Mouse (Mus musculus) liver, embryonic 14.5 days (tissue): ENCODE data around the gene Rap2a. TPM values are rescaled to one million over a fixed set of nuclear protein-coding genes. Genes with fewer than 3 reads are reported as not detected.

Experiments
- ATAC-seq: fragments of 200-750 bp; cut with Nextera tagmentation; 2 replicates; pipeline ENCODE4 v1.8.0; 2017; ENCODE audit warnings: moderate number of reproducible peaks, mild to moderate bottlenecking, moderate library complexity; ENCODE audit not compliant: insufficient read depth
- DNase-seq, 3 experiments: peaks; one replicate each; pipeline ENCODE4 v3.0.0-alpha.2; 2012 to 2013; ENCODE audit warnings: low read depth in 3 of 3, low spot score in 3 of 3
- H3K27ac ChIP-seq: fragments of 300-500 bp; sonication (generic); 2 replicates; pipeline ENCODE4 v1.5.1; 2014; ENCODE audit warnings: moderate library complexity, mild to moderate bottlenecking, control low read depth, inconsistent platforms
- H3K27me3 ChIP-seq: fragments of 300-500 bp; sonication (generic); 2 replicates; pipeline ENCODE4 v1.6.1; 2014; ENCODE audit warnings: mild to moderate bottlenecking, low read length, moderate library complexity; ENCODE audit not compliant: control insufficient read depth, insufficient read depth
- H3K36me3 ChIP-seq: fragments of 300-500 bp; sonication (generic); replicated peaks from 2 replicates; pipeline ENCODE4 v1.6.1; 2014; ENCODE audit warnings: low read depth; ENCODE audit not compliant: control insufficient read depth, insufficient read depth
- H3K4me1 ChIP-seq, 2 experiments: fragments of 200-500 bp in 1 of 2; fragments of 300-500 bp in 1 of 2; sonication (generic) in 1 of 2; replicated peaks; 2 replicates each; pipeline ENCODE4 v1.6.1; 2012 to 2014; ENCODE audit warnings: antibody characterized with exemption in 1 of 2, inconsistent platforms in 1 of 2, low read length in 1 of 2; ENCODE audit not compliant: control insufficient read depth in 2 of 2, insufficient read depth in 2 of 2
- H3K4me2 ChIP-seq: fragments of 300-500 bp; sonication (generic); 2 replicates; pipeline ENCODE4 v1.6.1; 2014; ENCODE audit warnings: low read depth, mild to moderate bottlenecking, control low read depth, moderate library complexity
- H3K4me3 ChIP-seq, 2 experiments: fragments of 200-500 bp in 1 of 2; fragments of 300-500 bp in 1 of 2; sonication (generic) in 1 of 2; 2 replicates each; pipeline ENCODE4 v1.5.1; 2012 to 2014; ENCODE audit warnings: low read depth in 2 of 2, low read length in 2 of 2, mild to moderate bottlenecking in 2 of 2, control low read depth in 1 of 2, inconsistent platforms in 1 of 2, moderate library complexity in 1 of 2; ENCODE audit not compliant: insufficient read depth in 1 of 2
- H3K9ac ChIP-seq: fragments of 300-500 bp; sonication (generic); replicated peaks from 2 replicates; pipeline ENCODE4 v1.6.1; 2014; ENCODE audit warnings: mild to moderate bottlenecking, control low read depth, moderate library complexity
- H3K9me3 ChIP-seq: fragments of 300-500 bp; sonication (generic); 2 replicates; pipeline ENCODE4 v1.6.1; 2016; ENCODE audit warnings: low read length, mixed read lengths; ENCODE audit not compliant: control insufficient read depth
- CTCF ChIP-seq: IDR thresholded peaks from 2 replicates; pipeline ENCODE4 v1.5.1; 2016; ENCODE audit warnings: antibody characterized with exemption, low read depth, control low read depth
- EP300 ChIP-seq: IDR thresholded peaks from 2 replicates; pipeline ENCODE4 v1.6.1; 2016; ENCODE audit warnings: antibody characterized with exemption, low read depth
- WGBS: fragments of 180-500 bp; shearing (Covaris S2); extraction: QIAGEN DNeasy Blood & Tissue Kit; methylation state at CpG from one replicate; pipeline ENCODE4 v1.1.7; 2014; ENCODE audit not compliant: insufficient replicate concordance; 5-methylcytosine and 5-hydroxymethylcytosine counted together
- polyA plus RNA-seq, 2 experiments: library from polyadenylated mRNA; depleted of rRNA in 1 of 2; stranded (reverse) in 1 of 2; unstranded in 1 of 2; fragments of >200 nt; fragmentation: Nextera tagmentation in 1 of 2; extraction: Ambion mirVana in 1 of 2; gene quantifications; 2 replicates each; pipeline versions ENCODE4 v1.2.1 to v1.2.3; 2012 to 2014

The Rap2a gene
- polyA plus RNA-seq, 2 experiments, result 2.1 to 2.5 TPM

- Histone ChIP-seq H3K4me2 (no peak overlapping the region), H3K27ac (no peak overlapping the region), H3K4me3 (no peak overlapping the region), H3K4me1 (no peaks in the 10 kb centered on the region), H3K9me3 (no peaks in the 10 kb centered on the region), H3K27me3 (no peaks in the 10 kb centered on the region), H3K36me3 (no peaks in the 10 kb centered on the region), H3K9ac (no peak overlapping the region)
- no peak for TF ChIP-seq EP300
- no peak for TF ChIP-seq CTCF
- no peak for DNase-seq
- ATAC-seq, result no peak
These were observed 37.5 kb upstream of the Rap2a start for GRCm38 (mm10) chr14:120440716-120441115.

DNA sequence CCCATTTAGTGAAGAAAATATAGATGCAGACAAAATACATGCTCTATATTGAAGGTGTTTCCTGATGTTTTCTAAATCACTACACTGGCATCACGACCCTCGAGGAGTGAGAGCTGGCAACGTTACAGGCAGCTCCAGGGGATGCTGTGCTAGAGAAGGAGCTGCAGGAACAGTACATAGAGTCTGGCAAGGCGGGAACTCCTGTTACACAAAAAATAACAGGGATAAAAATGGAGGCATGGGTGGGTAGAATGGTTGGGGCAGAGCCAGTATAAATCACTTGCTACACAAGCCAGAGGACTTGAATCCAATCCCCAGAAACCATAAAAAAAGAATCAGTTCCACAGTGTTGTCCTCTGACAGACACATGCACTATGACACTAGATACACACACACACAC, 37.0 kb upstream of the Rap2a start:
- no peak overlapping the region for H3K4me3 ChIP-seq
- ATAC-seq (no peak), DNase-seq (no peak)
- TF ChIP-seq EP300 (no peak), CTCF (no peak)
- no peaks in the 10 kb centered on the region for H3K27me3 ChIP-seq
- no peak overlapping the region for H3K27ac ChIP-seq
- no peaks in the 10 kb centered on the region for H3K36me3 ChIP-seq
- WGBS, result 59% methylated on average over 4 of the region's 4 CpGs
- H3K4me2 ChIP-seq, result no peak overlapping the region
- no peaks in the 10 kb centered on the region for H3K9me3 ChIP-seq
- no peak overlapping the region for H3K9ac ChIP-seq
- H3K4me1 ChIP-seq, result no peaks in the 10 kb centered on the region

- H3K4me1 ChIP-seq, result no peaks in the 10 kb centered on the region
- 76% methylated on average over 13 of the region's 13 CpGs for WGBS
- no peak overlapping the region for H3K27ac ChIP-seq
- no peaks in the 10 kb centered on the region for H3K27me3 ChIP-seq
- TF ChIP-seq CTCF (no peak), EP300 (no peak)
- no peaks in the 10 kb centered on the region for H3K36me3 ChIP-seq
- no peak overlapping the region for H3K4me2 ChIP-seq
- DNase-seq (no peak), ATAC-seq (no peak)
- H3K4me3 ChIP-seq, result no peak overlapping the region
- no peaks in the 10 kb centered on the region for H3K9me3 ChIP-seq
- H3K9ac ChIP-seq, result no peak overlapping the region
These were observed 36.4 kb upstream of the Rap2a start for GRCm38 (mm10) chr14:120441836-120442235.

GRCm38 (mm10) chr14:120454221-120454620, 24.0 kb upstream of the Rap2a start:
- H3K9ac ChIP-seq, result no peak overlapping the region
- TF ChIP-seq CTCF (no peak), EP300 (no peak)
- no peaks in the 10 kb centered on the region for H3K36me3 ChIP-seq
- no peaks in the 10 kb centered on the region for H3K4me1 ChIP-seq
- H3K4me2 ChIP-seq, result no peak overlapping the region
- no peaks in the 10 kb centered on the region for H3K27me3 ChIP-seq
- no peaks in the 10 kb centered on the region for H3K9me3 ChIP-seq
- WGBS, result 70% methylated on average over 7 of the region's 7 CpGs
- no peak for ATAC-seq
- no peak overlapping the region for H3K4me3 ChIP-seq
- no peak for DNase-seq
- no peak overlapping the region for H3K27ac ChIP-seq

DNA sequence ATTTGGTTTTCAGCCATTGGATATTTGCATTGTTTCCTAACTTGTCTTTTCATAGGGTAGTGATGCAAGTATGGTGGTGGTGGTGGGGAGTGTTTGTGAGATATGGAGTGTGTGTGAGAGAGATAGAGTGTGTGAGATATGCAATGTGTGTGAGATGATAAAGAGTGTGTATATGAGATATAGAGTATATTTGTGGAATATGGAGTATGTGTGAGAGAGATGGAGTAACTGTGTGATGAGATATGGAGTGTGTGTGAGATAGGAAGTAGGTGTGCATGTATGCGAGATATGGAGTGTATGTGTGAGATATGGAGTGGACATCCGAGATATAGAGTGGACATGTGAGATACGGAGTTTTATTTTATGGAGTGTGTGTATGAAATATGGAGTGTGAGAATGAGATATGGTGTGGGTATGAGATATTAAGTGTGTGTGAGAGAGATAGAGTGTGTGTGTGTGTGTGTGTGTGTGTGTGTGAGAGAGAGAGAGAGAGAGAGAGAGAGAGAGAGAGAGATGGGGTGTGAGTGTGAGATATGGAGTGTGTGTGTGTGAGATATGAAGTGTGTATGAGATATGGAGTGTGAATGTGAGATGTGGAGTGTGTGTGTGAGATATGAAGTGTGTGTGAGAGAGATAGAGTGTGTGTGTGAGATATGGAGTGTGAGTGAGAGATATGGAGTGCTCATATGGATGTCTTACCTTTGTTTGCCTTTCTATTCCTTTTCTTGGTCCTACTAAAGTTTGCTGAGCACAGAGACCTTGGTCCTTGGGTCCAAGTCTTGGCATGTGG, 14.1 kb upstream of the Rap2a start:
- no peak overlapping the region for H3K27ac ChIP-seq
- no peak overlapping the region for H3K4me2 ChIP-seq
- no peaks in the 10 kb centered on the region for H3K36me3 ChIP-seq
- 72% methylated on average over 3 of the region's 3 CpGs for WGBS
- H3K27me3 ChIP-seq, result no peaks in the 10 kb centered on the region
- TF ChIP-seq CTCF (no peak), EP300 (no peak)
- no peaks in the 10 kb centered on the region; the same call in 1 of the 2 replicates for H3K9me3 ChIP-seq
- no peak for ATAC-seq
- no peak overlapping the region for H3K9ac ChIP-seq
- H3K4me3 ChIP-seq, result no peak overlapping the region
- H3K4me1 ChIP-seq, result no peaks in the 10 kb centered on the region
- DNase-seq, result no peak
